Mouse (Mus musculus): Measurements from ENCODE around the gene Olfr395. TPM values are rescaled to one million over a fixed set of nuclear protein-coding genes. Genes with fewer than 3 reads are reported as not detected.
"Not testable (repeated sequence)": the region's sequence is repeated elsewhere in the genome, so short reads cannot be mapped to it uniquely, and the experiment has no call there.

Olfr395 gene
- polyA plus RNA-seq (2012; rRNA removed) = not detected in 2 replicates

- 70% methylated on average over 4 of the region's 4 CpGs for WGBS
- H3K4me3 ChIP-seq (replicated peaks; ENCODE audit: extremely low read depth, low read depth, low read length); DNase-seq; H3K4me1 ChIP-seq (ENCODE audit: control insufficient read depth, insufficient read depth, low read length): not testable (repeated sequence)
These were observed at the start of gene Olfr395 for GRCm38 (mm10) chr11:73909199-73909598. Gene Olfr395 (minus strand): TSS chr11:73909299.

- Histone ChIP-seq H3K4me3 (replicated peaks; ENCODE audit: extremely low read depth, low read depth, low read length) (no peak within 1 kb of the TSS), H3K4me1 (ENCODE audit: control insufficient read depth, insufficient read depth, low read length) (no peaks in the 10 kb centered on the region)
- DNase-seq = no peak
- TF ChIP-seq CTCF (IDR thresholded peaks at IDR 0.05; ENCODE audit: insufficient read depth, low read length) (no peak), POLR2A (IDR thresholded peaks at IDR 0.05; ENCODE audit: borderline replicate concordance, extremely low read depth, low read depth, low read length) (no peak)
These were observed 27.3 kb upstream of the Olfr395 start, which contains the start of gene Olfr23 for GRCm38 (mm10) chr11:73936377-73936776. Gene Olfr23 (plus strand): TSS chr11:73936677.

GRCm38 (mm10) chr11:73890671-73891070 is 18.4 kb downstream of the Olfr395 start, which contains the start of gene Olfr394:
Gene Olfr394 (minus strand): TSS chr11:73890771.
- TF ChIP-seq CTCF (IDR thresholded peaks at IDR 0.05; ENCODE audit: insufficient read depth, low read length) = no peak
- TF ChIP-seq POLR2A (IDR thresholded peaks at IDR 0.05; ENCODE audit: borderline replicate concordance, extremely low read depth, low read depth, low read length) = no peak
- 70% methylated on average over 1 of the region's 1 CpGs for WGBS
- no peaks in the 10 kb centered on the region for H3K4me1 ChIP-seq (ENCODE audit: control insufficient read depth, insufficient read depth, low read length)

More at GRCm38 (mm10) chr11:73890671-73891070, 18.4 kb downstream of the Olfr395 start, which contains the start of gene Olfr394:
- no peak for DNase-seq
- H3K4me3 ChIP-seq (replicated peaks; ENCODE audit: extremely low read depth, low read depth, low read length) = no peak within 1 kb of the TSS

Other genes starting within 250 kb of the Olfr395 start
- not detected in 2 replicates for gene Zfp735, start 220.5 kb downstream of the Olfr395 start, polyA plus RNA-seq (2012; rRNA removed)
- gene Olfr389, start 128.6 kb downstream of the Olfr395 start, polyA plus RNA-seq (2012; rRNA removed) = not detected in 2 replicates
- not detected in 2 replicates for gene Olfr390, start 126.3 kb downstream of the Olfr395 start, polyA plus RNA-seq (2012; rRNA removed)
- gene Olfr391-ps, start 106.2 kb downstream of the Olfr395 start, polyA plus RNA-seq (2012; rRNA removed) = not detected in 2 replicates
- not detected in 2 replicates for gene Olfr392, start 92.2 kb downstream of the Olfr395 start, polyA plus RNA-seq (2012; rRNA removed)
- not detected in 2 replicates for gene Olfr393, start 57.8 kb downstream of the Olfr395 start, polyA plus RNA-seq (2012; rRNA removed)
- not detected in 2 replicates for gene Olfr394, start 18.5 kb downstream of the Olfr395 start, polyA plus RNA-seq (2012; rRNA removed)
- gene Olfr23, start 27.4 kb upstream of the Olfr395 start, polyA plus RNA-seq (2012; rRNA removed) = not detected in 2 replicates
- not detected in 2 replicates for gene Olfr397, start 51.5 kb upstream of the Olfr395 start, polyA plus RNA-seq (2012; rRNA removed)
- not detected in 2 replicates for gene Olfr398, start 81.1 kb upstream of the Olfr395 start, polyA plus RNA-seq (2012; rRNA removed)
- gene Olfr139, start 147.3 kb upstream of the Olfr395 start, polyA plus RNA-seq (2012; rRNA removed) = not detected in 2 replicates
- not detected in 2 replicates for gene Olfr399, start 147.3 kb upstream of the Olfr395 start, polyA plus RNA-seq (2012; rRNA removed)
- gene Zfp616, start 160.7 kb upstream of the Olfr395 start, polyA plus RNA-seq (2012; rRNA removed) = not detected in 2 replicates
- gene Olfr401, start 204.4 kb upstream of the Olfr395 start, polyA plus RNA-seq (2012; rRNA removed) = not detected in 2 replicates
- not detected in 2 replicates for gene Olfr402, start 244.2 kb upstream of the Olfr395 start, polyA plus RNA-seq (2012; rRNA removed)